Mouse (Mus musculus) CH12.LX (cell line): ENCODE data around the gene Gm20388. TPM values are rescaled to one million over a fixed set of nuclear protein-coding genes. Genes with fewer than 3 reads are reported as not detected.

Source experiments
- DNase-seq: peaks from one replicate; pipeline ENCODE4 v3.0.0-alpha.2; 2013; ENCODE audit errors: extremely low read depth
- H3K27ac ChIP-seq: 2 replicates; pipeline ENCODE4 v1.5.1; 2012; ENCODE audit warnings: low read depth, mild to moderate bottlenecking, control low read depth, moderate library complexity; ENCODE audit not compliant: insufficient read depth
- H3K27me3 ChIP-seq: replicated peaks from 2 replicates; pipeline ENCODE3; 2012; ENCODE audit warnings: inconsistent platforms
- H3K36me3 ChIP-seq, 2 experiments: replicated peaks in 1 of 2; 2 replicates each; pipeline versions ENCODE3 to v1.6.1; 2012; ENCODE audit warnings: inconsistent platforms in 1 of 2, low read length in 1 of 2, mild to moderate bottlenecking in 1 of 2, mixed read lengths in 1 of 2, moderate library complexity in 1 of 2; ENCODE audit not compliant: control insufficient read depth in 1 of 2, insufficient read depth in 1 of 2
- H3K4me1 ChIP-seq, 2 experiments: 2 replicates each; pipeline ENCODE4 v1.6.1; 2012; ENCODE audit warnings: inconsistent platforms in 1 of 2, moderate library complexity in 1 of 2; ENCODE audit not compliant: insufficient read depth in 2 of 2, control insufficient read depth in 1 of 2
- H3K4me2 ChIP-seq: 2 replicates; pipeline ENCODE4 v1.6.1; 2012; ENCODE audit warnings: low read depth, mild to moderate bottlenecking, control low read depth; ENCODE audit not compliant: poor library complexity, insufficient read depth, severe bottlenecking
- H3K4me3 ChIP-seq, 3 experiments: fragments of 150-350 bp in 1 of 3; sonication (generic) in 1 of 3; replicated peaks in 1 of 3; 2 replicates each; pipeline versions ENCODE3 to v1.5.1; 2011 to 2012; ENCODE audit warnings: low read depth in 2 of 3, low read length in 2 of 3, mild to moderate bottlenecking in 2 of 3, moderate library complexity in 2 of 3, control low read depth in 1 of 3, improper control_type of control experiment in 1 of 3, inconsistent platforms in 1 of 3, mixed read lengths in 1 of 3; ENCODE audit not compliant: poor library complexity in 1 of 3
- H3K79me2 ChIP-seq: replicated peaks from 2 replicates; pipeline ENCODE4 v1.6.1; 2012; ENCODE audit warnings: mild to moderate bottlenecking, moderate library complexity; ENCODE audit not compliant: control insufficient read depth, poor library complexity, insufficient read depth, severe bottlenecking; ENCODE audit errors: extremely low read depth
- H3K9ac ChIP-seq: 2 replicates; pipeline ENCODE4 v1.6.1; 2012; ENCODE audit warnings: low read depth, mild to moderate bottlenecking, control low read depth, moderate library complexity; ENCODE audit not compliant: insufficient read depth
- H3K9me3 ChIP-seq: replicated peaks from 2 replicates; pipeline ENCODE3; 2012; ENCODE audit warnings: low read length, inconsistent platforms, mixed read lengths
- BHLHE40 ChIP-seq: IDR thresholded peaks from 2 replicates; pipeline ENCODE4 v1.6.1; 2011; ENCODE audit warnings: mild to moderate bottlenecking, low read depth, low read length, improper control_type of control experiment
- CHD1 ChIP-seq: IDR thresholded peaks from 2 replicates; pipeline ENCODE4 v1.6.1; 2012; ENCODE audit warnings: low read depth, low read length, improper control_type of control experiment, inconsistent platforms
- CHD2 ChIP-seq: IDR thresholded peaks from 2 replicates; pipeline ENCODE4 v1.6.1; 2011; ENCODE audit warnings: low read length, improper control_type of control experiment
- CTCF ChIP-seq, 2 experiments: IDR thresholded peaks in 1 of 2; conservative IDR thresholded peaks in 1 of 2; 2 replicates each; pipeline ENCODE4 v1.5.1; 2011 to 2012; ENCODE audit warnings: low read depth in 2 of 2, low read length in 2 of 2, improper control_type of control experiment in 1 of 2, inconsistent platforms in 1 of 2, mild to moderate bottlenecking in 1 of 2, moderate library complexity in 1 of 2
- E2F4 ChIP-seq: IDR thresholded peaks from 2 replicates; pipeline ENCODE4 v1.6.1; 2011; ENCODE audit warnings: low read depth, low read length, improper control_type of control experiment; ENCODE audit not compliant: insufficient replicate concordance
- ELF1 ChIP-seq: IDR thresholded peaks from 2 replicates; pipeline ENCODE4 v1.6.1; 2014; ENCODE audit warnings: low read depth, mild to moderate bottlenecking, inconsistent platforms, low read length, improper control_type of control experiment
- EP300 ChIP-seq: IDR thresholded peaks from 2 replicates; pipeline ENCODE4 v1.6.1; 2011; ENCODE audit warnings: low read length, improper control_type of control experiment
- ETS1 ChIP-seq: conservative IDR thresholded peaks from 2 replicates; pipeline ENCODE4 v1.6.1; 2012; ENCODE audit warnings: low read depth, mild to moderate bottlenecking, inconsistent platforms, low read length, improper control_type of control experiment, moderate library complexity
- GABPA ChIP-seq: IDR thresholded peaks from 2 replicates; pipeline ENCODE4 v1.6.1; 2012; ENCODE audit warnings: low read depth, low read length, improper control_type of control experiment, inconsistent platforms; ENCODE audit not compliant: insufficient replicate concordance
- HCFC1 ChIP-seq: IDR thresholded peaks from 2 replicates; pipeline ENCODE4 v1.6.1; 2012; ENCODE audit warnings: low read depth, mild to moderate bottlenecking, inconsistent platforms, low read length, improper control_type of control experiment
- IRF4 ChIP-seq: IDR thresholded peaks from 2 replicates; pipeline ENCODE4 v1.6.1; 2014; ENCODE audit warnings: low read depth, mild to moderate bottlenecking, inconsistent platforms, low read length, improper control_type of control experiment
- JUN ChIP-seq: IDR thresholded peaks from 2 replicates; pipeline ENCODE4 v1.6.1; 2011; ENCODE audit warnings: low read depth, mild to moderate bottlenecking, low read length, improper control_type of control experiment, moderate library complexity; ENCODE audit not compliant: insufficient read depth
- JUND ChIP-seq: conservative IDR thresholded peaks from 2 replicates; pipeline ENCODE4 v1.6.1; 2011; ENCODE audit warnings: low read depth, low read length, improper control_type of control experiment
- KAT2A ChIP-seq: IDR thresholded peaks from 2 replicates; pipeline ENCODE4 v1.6.1; 2012; ENCODE audit warnings: low read length, improper control_type of control experiment, inconsistent platforms; ENCODE audit not compliant: insufficient replicate concordance
- MAFK ChIP-seq: IDR thresholded peaks from 2 replicates; pipeline ENCODE4 v1.6.1; 2011; ENCODE audit warnings: low read length, improper control_type of control experiment; ENCODE audit not compliant: insufficient replicate concordance
- MAX ChIP-seq: IDR thresholded peaks from 2 replicates; pipeline ENCODE4 v1.6.1; 2011; ENCODE audit warnings: low read length, improper control_type of control experiment
- MAZ ChIP-seq: IDR thresholded peaks from 2 replicates; pipeline ENCODE4 v1.6.1; 2012; ENCODE audit warnings: low read depth, mild to moderate bottlenecking, inconsistent platforms, low read length, improper control_type of control experiment, moderate library complexity
- MEF2A ChIP-seq: IDR thresholded peaks from 2 replicates; pipeline ENCODE4 v1.6.1; 2014; ENCODE audit warnings: low read depth, mild to moderate bottlenecking, inconsistent platforms, low read length, improper control_type of control experiment, borderline replicate concordance
- MXI1 ChIP-seq: IDR thresholded peaks from 2 replicates; pipeline ENCODE4 v1.6.1; 2011; ENCODE audit warnings: mild to moderate bottlenecking, low read depth, low read length, improper control_type of control experiment
- MYC ChIP-seq: IDR thresholded peaks from 2 replicates; pipeline ENCODE4 v1.6.1; 2011; ENCODE audit warnings: low read depth, mild to moderate bottlenecking, improper control_type of control experiment, low read length
- NELFE ChIP-seq: IDR thresholded peaks from 2 replicates; pipeline ENCODE4 v1.6.1; 2011; ENCODE audit warnings: low read depth, low read length, improper control_type of control experiment
- NRF1 ChIP-seq: IDR thresholded peaks from 2 replicates; pipeline ENCODE4 v1.6.1; 2014; ENCODE audit warnings: low read depth, mild to moderate bottlenecking, inconsistent platforms, low read length, improper control_type of control experiment, moderate library complexity
- PAX5 ChIP-seq: IDR thresholded peaks from 2 replicates; pipeline ENCODE4 v1.6.1; 2012; ENCODE audit warnings: low read length, inconsistent platforms, mixed read lengths
- POLR2A ChIP-seq: IDR thresholded peaks from 2 replicates; pipeline ENCODE4 v1.6.1; 2011; ENCODE audit warnings: low read depth, mild to moderate bottlenecking, improper control_type of control experiment, low read length
- POLR2AphosphoS2 ChIP-seq: IDR thresholded peaks from 2 replicates; pipeline ENCODE4 v1.6.1; 2011; ENCODE audit warnings: low read depth, low read length, improper control_type of control experiment
- RAD21 ChIP-seq: IDR thresholded peaks from 2 replicates; pipeline ENCODE4 v1.6.1; 2011; ENCODE audit warnings: low read depth, mild to moderate bottlenecking, low read length, improper control_type of control experiment, moderate library complexity
- RCOR1 ChIP-seq: conservative IDR thresholded peaks from 2 replicates; pipeline ENCODE4 v1.6.1; 2012; ENCODE audit warnings: low read depth, mild to moderate bottlenecking, inconsistent platforms, low read length, improper control_type of control experiment
- SIN3A ChIP-seq: IDR thresholded peaks from 2 replicates; pipeline ENCODE4 v1.6.1; 2012; ENCODE audit warnings: low read length, improper control_type of control experiment, inconsistent platforms
- SMC3 ChIP-seq: IDR thresholded peaks from 2 replicates; pipeline ENCODE4 v1.6.1; 2011; ENCODE audit warnings: low read depth, low read length, improper control_type of control experiment
- TBP ChIP-seq: conservative IDR thresholded peaks from 2 replicates; pipeline ENCODE4 v1.6.1; 2011; ENCODE audit warnings: low read depth, low read length, improper control_type of control experiment
- TCF12 ChIP-seq: IDR thresholded peaks from 2 replicates; pipeline ENCODE4 v1.6.1; 2014; ENCODE audit warnings: low read depth, mild to moderate bottlenecking, inconsistent platforms, low read length, improper control_type of control experiment
- UBTF ChIP-seq: IDR thresholded peaks from 2 replicates; pipeline ENCODE4 v1.6.1; 2012; ENCODE audit warnings: low read depth, mild to moderate bottlenecking, inconsistent platforms, low read length, improper control_type of control experiment, moderate library complexity
- USF1 ChIP-seq: IDR thresholded peaks from 2 replicates; pipeline ENCODE4 v1.6.1; 2014; ENCODE audit warnings: low read depth, mild to moderate bottlenecking, inconsistent platforms, low read length, improper control_type of control experiment
- USF2 ChIP-seq: conservative IDR thresholded peaks from 2 replicates; pipeline ENCODE4 v1.6.1; 2011; ENCODE audit warnings: low read depth, low read length, improper control_type of control experiment
- ZC3H11A ChIP-seq: IDR thresholded peaks from 2 replicates; pipeline ENCODE4 v1.6.1; 2012; ENCODE audit warnings: low read depth, mild to moderate bottlenecking, inconsistent platforms, low read length, improper control_type of control experiment
- ZKSCAN1 ChIP-seq: IDR thresholded peaks from 2 replicates; pipeline ENCODE4 v1.6.1; 2012; ENCODE audit warnings: low read depth, inconsistent platforms, low read length, improper control_type of control experiment, borderline replicate concordance
- ZMIZ1 ChIP-seq: IDR thresholded peaks from 2 replicates; pipeline ENCODE4 v1.6.1; 2012; ENCODE audit warnings: low read depth, mild to moderate bottlenecking, inconsistent platforms, low read length, improper control_type of control experiment
- ZNF384 ChIP-seq: IDR thresholded peaks from 2 replicates; pipeline ENCODE4 v1.6.1; 2012; ENCODE audit warnings: low read depth, low read length, improper control_type of control experiment, inconsistent platforms
- dilution Hi-C: fragments of 300-500 bp; cut with MboI; formaldehyde crosslinking; loops from 2 replicates; pipeline ENCODE4 v1.14.3; 2020; ENCODE audit warnings: low sequenced_read_pairs; ENCODE audit not compliant: extremely low pct_unique_long_range_greater_than_20kb, extremely low pct_ligation_motif_present
- in situ Hi-C: fragments of 300-500 bp; cut with MboI; formaldehyde crosslinking; loops from 3 replicates; pipeline ENCODE4 v1.14.3; 2019; ENCODE audit warnings: low sequenced_read_pairs, low pct_ligation_motif_present, low pct_unique_long_range_greater_than_20kb, mixed read lengths
- polyA plus RNA-seq: library from polyadenylated mRNA; unstranded; fragments of >175 nt; gene quantifications from 2 replicates; pipeline ENCODE4 v1.2.1, GENCODE M21; 2012; ENCODE audit warnings: low read depth; ENCODE audit not compliant: insufficient read length
- total RNA-seq, 2 experiments: library from RNA; depleted of rRNA; stranded (reverse); fragments of 300-350 nt in 1 of 2; fragments of >200 nt in 1 of 2; gene quantifications; 2 replicates each; pipeline ENCODE4 v1.2.3; 2012 to 2014

The Gm20388 gene
- total and polyA plus RNA-seq, 3 experiments = 14.8 to 26.3 (median 22.2) TPM

DNA sequence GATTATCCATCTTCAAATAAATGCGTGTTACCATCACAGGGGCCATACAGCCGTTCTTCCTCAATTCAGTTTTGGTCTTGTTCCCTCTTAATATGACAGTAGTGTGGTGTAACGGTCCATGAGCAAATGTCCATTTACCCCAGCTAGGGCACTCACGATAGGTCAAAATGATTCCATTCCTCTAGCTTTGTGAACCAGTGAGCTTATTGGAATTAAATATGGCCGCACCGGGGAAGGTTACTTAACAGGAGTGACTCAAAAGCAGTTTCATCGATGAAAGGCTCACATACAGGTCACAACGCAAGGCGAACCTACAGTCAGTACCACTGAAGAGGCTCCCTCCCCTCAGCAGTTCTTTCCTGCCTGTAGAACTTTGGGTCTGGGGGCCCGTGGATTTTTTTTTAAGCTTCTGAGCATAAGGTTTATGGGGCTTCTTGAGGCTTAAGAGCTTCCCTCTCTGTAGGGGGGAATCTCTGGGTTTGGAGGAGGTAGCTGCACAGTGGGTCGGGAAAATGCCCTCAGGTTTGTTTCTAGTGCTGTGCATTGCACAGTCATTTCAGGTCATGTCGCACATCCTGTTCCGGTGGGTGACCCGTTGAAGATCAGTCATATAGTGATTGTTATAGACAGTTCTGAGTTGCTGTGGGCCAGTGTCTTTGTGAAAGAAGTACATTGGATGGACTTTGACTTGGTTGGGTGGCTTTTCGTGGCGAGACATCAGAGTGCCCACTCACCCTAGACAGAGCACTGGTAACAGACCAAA is 3568.0 kb downstream of the Gm20388 start:
- peak overlapping the region; percentile 40 for H3K4me2 ChIP-seq
- in situ Hi-C loops = no loop called here
- peak overlapping the region; percentile 80 to 100 (median 86) for H3K4me3 ChIP-seq
- H3K9me3 ChIP-seq = no peaks in the 10 kb centered on the region
- TF ChIP-seq RCOR1 (no peak), ZNF384 (no peak), HCFC1 (peak; percentile 50), TCF12 (peak; percentile 37; the same call in 1 of the 2 replicates), NRF1 (no peak), EP300 (peak; percentile 79), ZMIZ1 (no peak), PAX5 (no peak), POLR2AphosphoS2 (no peak), GABPA (no peak), MAFK (no peak), ETS1 (peak; percentile 52; the same call in 1 of the 2 replicates), E2F4 (no peak), KAT2A (no peak), BHLHE40 (peak; percentile 40; the same call in 1 of the 2 replicates), IRF4 (peak; percentile 93), CHD1 (no peak; the same call in 1 of the 2 replicates), USF2 (no peak), SMC3 (no peak), RAD21 (no peak), POLR2A (no peak; the same call in 1 of the 2 replicates), MXI1 (peak; percentile 64; the same call in 1 of the 2 replicates), MAZ (0 out of 2 replicates have a peak, but pooled peaks have one; percentile 34), JUN (peak; percentile 77), USF1 (no peak), NELFE (peak; percentile 26; the same call in 1 of the 2 replicates), ZC3H11A (no peak), MEF2A (no peak), TBP (no peak), CTCF (conservative IDR thresholded peaks at IDR 0.05 in 1 of 2, IDR thresholded peaks at IDR 0.05 in 1 of 2; ENCODE audit: low read depth in 2 of 2, low read length in 2 of 2) (no peak), CHD2 (no peak), UBTF (no peak), ELF1 (no peak), ZKSCAN1 (no peak), SIN3A (peak; percentile 86), JUND (peak; percentile 91), MYC (no peak), MAX (peak; percentile 4; the same call in 1 of the 2 replicates)
- H3K4me1 ChIP-seq = peaks cover 13 to 24% of the 10 kb centered on the region in 2 experiments
- peak overlapping the region; percentile 93 for H3K9ac ChIP-seq
- dilution Hi-C loops = no loop called here
- DNase-seq = peak; percentile 75
- peak overlapping the region; percentile 83 for H3K27ac ChIP-seq
- H3K79me2 ChIP-seq = peaks cover 27% of the 10 kb centered on the region
- H3K27me3 ChIP-seq = no peaks in the 10 kb centered on the region
- H3K36me3 ChIP-seq = peaks cover 22 to 35% of the 10 kb centered on the region in 2 experiments
